Mouse (Mus musculus): ENCODE measurements around the gene Cpeb1. TPM values are rescaled to one million over a fixed set of nuclear protein-coding genes. Genes with fewer than 3 reads are reported as not detected.
"Not testable (repeated sequence)": the region's sequence is repeated elsewhere in the genome, so short reads cannot be mapped to it uniquely, and the experiment has no call there.

The Cpeb1 gene
- not detected in 2 replicates for polyA plus RNA-seq (2012; ENCODE audit: insufficient read depth, low replicate concordance)

DNA sequence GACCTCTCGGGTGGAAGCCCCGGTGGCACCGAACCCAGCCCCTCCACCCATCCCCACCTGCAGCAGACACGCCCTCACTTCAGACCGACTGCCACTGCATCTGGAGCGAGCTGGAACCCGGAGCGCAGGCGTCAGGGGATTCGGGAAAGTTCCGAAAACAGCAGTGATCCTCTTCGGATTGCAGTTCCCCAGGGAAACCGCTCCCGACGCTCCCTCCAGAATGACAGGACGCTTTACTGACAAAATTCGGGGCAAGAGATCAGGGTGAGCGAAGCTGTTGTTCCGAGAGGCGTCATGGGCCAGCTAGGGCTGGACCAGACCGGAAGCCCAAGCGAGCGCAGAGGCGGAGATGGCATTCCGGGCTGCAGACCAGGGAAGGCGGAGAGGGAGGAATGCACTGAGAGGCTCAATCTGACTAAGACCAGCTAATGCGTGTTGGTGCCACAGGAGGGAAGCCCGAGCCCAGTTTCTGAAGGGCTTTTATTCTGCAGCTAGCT is at the start of gene Cpeb1:
Gene Cpeb1 (minus strand): TSS at position 311 of the 497 bp plus-strand sequence.
- Histone ChIP-seq H3K9me3 (peaks cover 11% of the 10 kb centered on the region), H3K4me1 (peaks cover 26% of the 10 kb centered on the region), H3K27me3 (replicated peaks) (peaks cover 87% of the 10 kb centered on the region), H3K36me3 (replicated peaks; ENCODE audit: low read length) (no peaks in the 10 kb centered on the region), H3K4me3 (replicated peaks) (peak within 1 kb of the TSS; percentile 88)
- TF ChIP-seq GATA1 (IDR thresholded peaks at IDR 0.05; ENCODE audit: borderline replicate concordance, low read length) = no peak
- no peak for TF ChIP-seq FLI1 (IDR thresholded peaks at IDR 0.05; ENCODE audit: low read length)

- H3K9me3 ChIP-seq = no peaks in the 10 kb centered on the region
- H3K4me3 ChIP-seq (replicated peaks) = no peak overlapping the region
- no peaks in the 10 kb centered on the region for H3K4me1 ChIP-seq
- TF ChIP-seq GATA1 (IDR thresholded peaks at IDR 0.05; ENCODE audit: borderline replicate concordance, low read length) = no peak
- no peak for TF ChIP-seq FLI1 (IDR thresholded peaks at IDR 0.05; ENCODE audit: low read length)
- H3K36me3 ChIP-seq (replicated peaks; ENCODE audit: low read length) = no peaks in the 10 kb centered on the region
- peaks cover 32% of the 10 kb centered on the region for H3K27me3 ChIP-seq (replicated peaks)
Measured at GRCm38 (mm10) chr7:81501050-81501449, 45.8 kb upstream of the Cpeb1 start.

DNA sequence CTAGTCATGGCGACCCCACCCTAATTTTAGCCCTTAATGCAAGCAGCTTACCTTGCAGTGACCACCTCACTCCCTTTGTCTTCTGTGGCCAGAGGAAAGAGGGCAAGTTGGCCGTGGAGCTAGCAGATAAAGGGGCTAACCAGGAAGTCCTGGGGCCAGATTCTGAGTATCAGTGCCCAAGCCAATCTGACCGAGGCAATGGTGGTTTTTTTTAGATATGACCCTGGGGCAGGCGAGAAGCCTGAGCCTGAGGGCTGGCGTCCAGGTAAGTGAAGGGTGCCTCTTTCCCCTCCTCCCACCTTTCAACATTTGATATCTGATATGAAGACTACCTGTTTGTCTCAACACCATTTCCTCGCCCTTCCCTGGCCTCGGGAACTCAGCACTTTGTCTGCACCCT is 42.9 kb upstream of the Cpeb1 start, which contains the start of gene BC048679:
Gene BC048679 (minus strand): TSS at position 101 of the 400 bp plus-strand sequence.
- no peak within 1 kb of the TSS for H3K4me3 ChIP-seq (replicated peaks)
- H3K9me3 ChIP-seq = peaks cover 2% of the 10 kb centered on the region; the same call in 1 of the 2 replicates
- peaks cover 56% of the 10 kb centered on the region for H3K27me3 ChIP-seq (replicated peaks)
- peaks cover 7% of the 10 kb centered on the region for H3K4me1 ChIP-seq
- no peak for TF ChIP-seq GATA1 (IDR thresholded peaks at IDR 0.05; ENCODE audit: borderline replicate concordance, low read length)
- TF ChIP-seq FLI1 (IDR thresholded peaks at IDR 0.05; ENCODE audit: low read length) = no peak
- no peaks in the 10 kb centered on the region for H3K36me3 ChIP-seq (replicated peaks; ENCODE audit: low read length)

DNA sequence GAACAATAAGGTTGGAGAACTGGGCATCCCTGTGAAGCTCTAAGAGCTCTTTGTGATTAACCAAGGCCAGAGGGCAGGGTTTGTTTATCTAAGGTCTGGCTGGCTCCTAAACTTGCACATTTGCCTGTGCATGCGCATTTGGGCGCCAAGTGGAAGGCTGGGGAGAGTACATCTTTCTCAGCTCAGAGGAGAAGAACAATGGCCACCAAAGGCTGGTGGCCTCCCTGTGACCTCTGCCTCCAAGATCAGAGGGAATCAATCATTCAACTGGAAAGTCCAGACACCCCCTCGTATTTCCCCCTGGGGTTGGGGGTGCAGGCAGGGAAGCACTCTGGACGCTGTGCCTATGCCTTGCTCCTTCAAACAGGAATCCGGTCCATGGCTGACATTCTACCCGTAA is 41.9 kb upstream of the Cpeb1 start:
- Histone ChIP-seq H3K9me3 (peaks cover 2% of the 10 kb centered on the region; the same call in 1 of the 2 replicates), H3K4me1 (peaks cover 11% of the 10 kb centered on the region), H3K36me3 (replicated peaks; ENCODE audit: low read length) (no peaks in the 10 kb centered on the region), H3K4me3 (replicated peaks) (no peak overlapping the region), H3K27me3 (replicated peaks) (peaks cover 62% of the 10 kb centered on the region)
- TF ChIP-seq FLI1 (IDR thresholded peaks at IDR 0.05; ENCODE audit: low read length) (no peak), GATA1 (IDR thresholded peaks at IDR 0.05; ENCODE audit: borderline replicate concordance, low read length) (no peak)

- H3K4me3 ChIP-seq (replicated peaks) = peak within 1 kb of the TSS; percentile 87
- H3K9me3 ChIP-seq = peaks cover 2% of the 10 kb centered on the region; the same call in 1 of the 2 replicates
- H3K4me1 ChIP-seq = peaks cover 11% of the 10 kb centered on the region
- no peaks in the 10 kb centered on the region for H3K36me3 ChIP-seq (replicated peaks; ENCODE audit: low read length)
- no peak for TF ChIP-seq GATA1 (IDR thresholded peaks at IDR 0.05; ENCODE audit: borderline replicate concordance, low read length)
- TF ChIP-seq FLI1 (IDR thresholded peaks at IDR 0.05; ENCODE audit: low read length) = no peak
- peaks cover 79% of the 10 kb centered on the region for H3K27me3 ChIP-seq (replicated peaks)
Measured at GRCm38 (mm10) chr7:81493331-81494021, 38.2 kb upstream of the Cpeb1 start, which contains the start of gene Ap3b2. Ap3b2 (minus strand) TSS chr7:81493925.

- Histone ChIP-seq H3K9me3 (peaks cover 2% of the 10 kb centered on the region; the same call in 1 of the 2 replicates), H3K4me1 (peaks cover 11% of the 10 kb centered on the region), H3K27me3 (replicated peaks) (peaks cover 77% of the 10 kb centered on the region), H3K4me3 (replicated peaks) (no peak overlapping the region), H3K36me3 (replicated peaks; ENCODE audit: low read length) (no peaks in the 10 kb centered on the region)
- TF ChIP-seq GATA1 (IDR thresholded peaks at IDR 0.05; ENCODE audit: borderline replicate concordance, low read length) = no peak
- TF ChIP-seq FLI1 (IDR thresholded peaks at IDR 0.05; ENCODE audit: low read length) = no peak
Measured at GRCm38 (mm10) chr7:81492628-81493027, 37.4 kb upstream of the Cpeb1 start.

DNA sequence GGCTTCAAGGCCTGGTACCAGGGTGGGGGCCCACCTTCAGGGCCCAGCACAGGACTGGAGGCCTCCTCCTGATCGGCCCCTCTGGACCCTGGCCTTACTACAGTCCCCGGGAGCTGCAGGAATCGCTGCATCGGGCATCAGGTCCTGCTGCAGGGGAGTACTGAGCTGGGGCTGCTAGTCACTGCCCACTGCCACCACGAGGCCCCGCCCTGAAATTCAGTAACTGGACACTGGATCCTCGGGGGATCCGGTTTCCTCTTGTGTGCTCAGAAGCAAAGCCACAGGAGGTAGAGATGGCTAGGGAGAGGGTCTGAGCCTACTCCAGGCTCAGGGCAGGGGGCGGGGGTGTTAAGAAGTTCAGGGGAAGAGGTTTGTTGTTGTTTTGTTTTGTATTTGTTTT is 34.4 kb upstream of the Cpeb1 start:
- Histone ChIP-seq H3K4me1 (peaks cover 11% of the 10 kb centered on the region), H3K27me3 (replicated peaks) (peaks cover 58% of the 10 kb centered on the region), H3K4me3 (replicated peaks) (no peak overlapping the region), H3K9me3 (no peaks in the 10 kb centered on the region; the same call in 1 of the 2 replicates), H3K36me3 (replicated peaks; ENCODE audit: low read length) (no peaks in the 10 kb centered on the region)
- TF ChIP-seq GATA1 (IDR thresholded peaks at IDR 0.05; ENCODE audit: borderline replicate concordance, low read length) (no peak), FLI1 (IDR thresholded peaks at IDR 0.05; ENCODE audit: low read length) (no peak)

GRCm38 (mm10) chr7:81480800-81481199 is 25.5 kb upstream of the Cpeb1 start:
- H3K9me3 ChIP-seq = no peaks in the 10 kb centered on the region
- no peak overlapping the region for H3K4me3 ChIP-seq (replicated peaks)
- H3K27me3 ChIP-seq (replicated peaks) = peaks cover 36% of the 10 kb centered on the region
- H3K36me3 ChIP-seq (replicated peaks; ENCODE audit: low read length) = no peaks in the 10 kb centered on the region
- no peaks in the 10 kb centered on the region; the same call in 1 of the 2 replicates for H3K4me1 ChIP-seq
- TF ChIP-seq GATA1 (IDR thresholded peaks at IDR 0.05; ENCODE audit: borderline replicate concordance, low read length) = no peak

DNA sequence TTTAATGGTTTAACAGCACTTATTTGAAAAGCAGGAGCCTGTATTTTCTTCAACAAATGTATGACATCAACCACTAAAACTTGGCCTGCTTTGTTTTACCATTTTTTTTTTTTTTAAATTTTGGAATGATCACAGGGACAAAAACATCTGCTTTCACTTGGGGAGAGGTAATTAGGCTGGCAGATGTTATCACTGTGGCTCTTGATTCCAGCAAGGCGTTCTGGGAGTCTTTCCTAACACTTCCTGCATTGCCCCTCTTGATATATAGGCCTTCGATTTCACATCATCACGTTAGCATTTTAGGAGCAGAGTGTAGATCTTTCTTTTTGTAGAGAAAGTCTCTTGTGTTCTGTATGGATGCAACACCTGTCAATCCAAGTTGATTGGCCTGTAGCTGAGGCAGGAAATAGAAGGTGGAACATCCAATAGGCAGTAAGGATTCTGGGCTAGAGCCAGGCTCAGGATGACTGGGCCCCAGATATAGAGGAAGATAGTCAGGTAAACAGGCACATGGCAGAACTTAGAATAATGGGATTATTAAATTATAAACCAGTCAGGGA is 24.3 kb upstream of the Cpeb1 start:
- Histone ChIP-seq H3K27me3 (replicated peaks) (peaks cover 37% of the 10 kb centered on the region), H3K9me3 (no peaks in the 10 kb centered on the region), H3K36me3 (replicated peaks; ENCODE audit: low read length) (no peaks in the 10 kb centered on the region), H3K4me3 (replicated peaks) (no peak overlapping the region), H3K4me1 (no peaks in the 10 kb centered on the region; the same call in 1 of the 2 replicates)
- TF ChIP-seq FLI1 (IDR thresholded peaks at IDR 0.05; ENCODE audit: low read length) (no peak), GATA1 (IDR thresholded peaks at IDR 0.05; ENCODE audit: borderline replicate concordance, low read length) (no peak)

DNA sequence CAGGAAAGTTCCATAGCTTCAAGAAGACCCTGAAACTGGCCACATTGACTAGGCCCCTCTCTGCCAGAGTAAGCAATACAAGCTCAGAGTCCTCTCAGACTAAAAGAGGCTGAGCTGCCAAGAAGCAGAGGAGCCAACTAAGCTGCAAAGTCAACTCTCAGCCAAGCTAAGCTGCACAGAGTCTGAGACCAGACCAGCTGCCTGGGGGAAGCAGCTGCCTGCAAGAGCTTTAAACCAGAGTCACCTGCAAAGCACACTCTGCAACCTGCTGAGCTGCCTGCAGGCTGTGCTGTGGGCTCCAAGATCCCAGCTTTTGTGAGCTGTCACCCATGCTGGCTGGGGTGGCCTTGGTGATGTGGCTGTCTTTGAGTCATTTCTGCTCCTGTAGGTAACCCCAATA is 23.0 kb upstream of the Cpeb1 start:
- H3K4me1 ChIP-seq; H3K9me3 ChIP-seq; H3K4me3 ChIP-seq (replicated peaks); H3K36me3 ChIP-seq (replicated peaks; ENCODE audit: low read length): not testable (repeated sequence)
- H3K27me3 ChIP-seq (replicated peaks) = peaks cover 36% of the 10 kb centered on the region

Measured in megakaryocyte, embryonic 14.5 days (primary cell).